Mouse (Mus musculus): Measurements from ENCODE around the gene Gabra4.

GRCm38 (mm10) chr5:71604128-71604690, 53.9 kb downstream of the Gabra4 start:
- TF ChIP-seq CTCF (IDR thresholded peaks at IDR 0.05; ENCODE audit: low read depth) (no peak), EP300 (IDR thresholded peaks at IDR 0.05; ENCODE audit: low read depth) (no peak)

Data from heart, postnatal 0 days (tissue).